Mouse (Mus musculus) MEL-GATA-1-ER (cell line): ENCODE data around the gene Ptgs1.
A peak's percentile ranks its signal among the peaks of the same experiment; 100 is the strongest.
"Not testable (repeated sequence)": the region's sequence is repeated elsewhere in the genome, so short reads cannot be mapped to it uniquely, and the experiment has no call there.

Experiments
- DNase-seq: peaks from one replicate; pipeline ENCODE4 v3.0.0-alpha.2; 2012; ENCODE audit warnings: low read depth; ENCODE audit errors: extremely low read depth

Ptgs1 gene

DNA sequence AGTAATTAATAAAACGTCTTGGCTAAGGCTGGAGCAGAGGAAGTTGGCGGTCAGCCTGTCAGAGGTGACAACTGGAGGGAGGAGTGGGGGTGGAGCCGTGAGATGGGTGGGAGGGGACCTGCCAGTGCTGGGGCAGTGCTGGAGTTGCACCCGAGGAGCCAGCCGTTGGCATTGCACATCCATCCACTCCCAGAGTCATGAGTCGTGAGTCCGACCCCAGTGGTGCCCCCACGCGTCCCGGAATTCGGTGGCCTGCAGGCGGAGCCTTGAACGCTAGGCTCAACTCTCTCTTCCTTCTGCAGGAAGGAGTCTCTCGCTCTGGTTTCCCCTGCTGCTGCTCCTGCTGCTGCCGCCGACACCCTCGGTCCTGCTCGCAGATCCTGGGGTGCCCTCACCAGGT, at the start of gene Ptgs1:
Gene Ptgs1 (plus strand): TSS at position 61 of the 400 bp plus-strand sequence.
- peak; percentile 59 for DNase-seq

DNA sequence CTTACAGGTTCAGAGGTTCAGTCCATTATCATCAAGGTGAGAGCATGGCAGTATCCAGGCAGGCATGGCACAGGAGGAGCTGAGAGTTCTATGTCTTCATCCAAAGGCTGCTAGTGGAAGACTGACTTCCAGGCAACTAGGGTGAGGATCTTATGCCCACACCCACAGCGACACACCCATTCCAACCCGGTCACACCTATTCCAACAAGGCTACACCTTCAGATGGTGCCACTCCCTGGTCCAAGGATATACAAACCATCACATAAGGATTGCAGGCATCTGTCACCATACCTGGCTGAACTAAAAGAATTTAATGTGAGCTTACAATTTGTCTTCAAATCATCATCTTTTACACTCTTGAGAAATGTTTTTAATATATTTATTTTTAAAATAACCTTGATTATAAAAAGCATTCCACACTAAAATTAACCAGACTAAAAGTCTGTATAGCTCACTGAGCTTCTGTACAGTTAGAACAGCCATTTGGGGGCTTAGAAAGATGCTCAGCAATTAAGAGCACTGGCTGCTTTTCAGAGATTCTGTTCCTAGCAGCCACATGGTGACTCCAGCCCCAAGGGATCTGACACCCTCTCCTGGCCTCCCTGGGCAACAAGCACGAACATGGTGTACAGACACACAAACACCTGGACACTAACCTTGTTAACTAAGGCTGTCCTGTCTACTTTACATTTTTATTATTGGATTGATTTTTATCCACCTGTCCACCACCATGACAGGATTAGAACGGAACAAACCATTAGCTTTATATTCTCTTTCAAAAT, 48.4 kb upstream of the Ptgs1 start:
- DNase-seq: not testable (repeated sequence)

- no peak for DNase-seq
These were observed 46.9 kb upstream of the Ptgs1 start for GRCm38 (mm10) chr2:36183278-36183677.

DNA sequence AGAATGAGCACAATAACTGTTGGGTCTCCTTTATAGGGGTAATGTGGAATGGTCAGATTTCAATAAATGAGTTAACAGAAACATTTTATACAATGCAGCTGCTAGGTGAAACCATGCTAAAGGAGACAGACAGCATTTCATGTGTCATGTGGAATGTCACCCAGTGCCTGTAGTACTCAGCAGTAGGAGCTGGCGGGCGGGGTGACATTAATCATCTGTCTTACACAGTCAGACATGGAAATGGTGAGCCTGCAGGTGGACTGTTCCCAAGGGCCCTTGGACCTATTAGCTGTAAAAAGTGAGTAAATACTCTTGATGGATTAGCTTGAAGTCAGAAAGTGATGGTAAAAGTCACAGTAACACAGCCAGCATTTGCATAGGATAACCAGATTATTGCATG, 46.0 kb upstream of the Ptgs1 start:
- no peak for DNase-seq

- DNase-seq: no peak
These were observed 45.4 kb upstream of the Ptgs1 start for GRCm38 (mm10) chr2:36184876-36185275.

- DNase-seq: not testable (repeated sequence)
These were observed 41.0 kb upstream of the Ptgs1 start for GRCm38 (mm10) chr2:36189200-36189599.

DNA sequence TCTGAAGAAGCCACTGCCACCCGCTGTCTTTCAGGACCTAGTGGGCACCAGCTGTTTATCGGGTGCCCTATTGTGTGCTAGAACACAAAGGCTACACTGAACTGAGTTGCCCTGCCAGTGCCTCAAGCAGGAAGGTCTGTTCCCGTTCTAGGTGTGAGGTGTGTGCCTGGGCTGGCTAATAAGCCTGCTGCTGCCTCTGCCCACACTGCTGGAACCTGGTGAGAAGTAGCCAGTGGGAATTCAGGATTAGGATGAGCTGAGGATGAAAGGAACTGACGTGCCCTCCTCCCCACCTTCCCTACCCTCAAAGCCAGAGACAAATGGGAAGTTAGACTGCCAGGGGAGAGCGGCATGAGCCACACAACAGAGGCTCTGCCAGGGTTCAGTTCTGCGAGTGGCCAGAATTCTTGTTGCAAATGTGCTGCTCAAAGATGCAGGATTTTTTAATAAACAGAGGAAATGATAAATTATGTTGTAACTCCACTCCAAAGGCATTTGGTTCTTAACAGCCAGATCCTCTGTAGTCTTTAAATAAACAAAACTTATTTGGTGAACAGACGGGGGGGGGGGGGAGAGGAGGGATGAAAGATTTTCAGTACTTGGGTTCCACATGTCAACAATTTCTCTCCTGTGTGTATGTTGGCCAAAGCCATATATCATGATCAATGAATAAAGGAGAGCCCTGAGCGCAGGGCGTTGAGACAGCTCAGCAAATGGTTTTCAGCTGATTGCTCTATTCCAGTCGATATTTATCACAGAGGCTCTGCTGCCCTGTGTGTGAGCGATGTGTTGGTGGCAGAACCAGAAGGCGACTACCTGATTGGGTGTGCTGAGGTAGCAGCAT, 38.9 kb upstream of the Ptgs1 start:
- no peak for DNase-seq

- no peak for DNase-seq
These were observed 33.2 kb upstream of the Ptgs1 start for GRCm38 (mm10) chr2:36197021-36197420.

DNA sequence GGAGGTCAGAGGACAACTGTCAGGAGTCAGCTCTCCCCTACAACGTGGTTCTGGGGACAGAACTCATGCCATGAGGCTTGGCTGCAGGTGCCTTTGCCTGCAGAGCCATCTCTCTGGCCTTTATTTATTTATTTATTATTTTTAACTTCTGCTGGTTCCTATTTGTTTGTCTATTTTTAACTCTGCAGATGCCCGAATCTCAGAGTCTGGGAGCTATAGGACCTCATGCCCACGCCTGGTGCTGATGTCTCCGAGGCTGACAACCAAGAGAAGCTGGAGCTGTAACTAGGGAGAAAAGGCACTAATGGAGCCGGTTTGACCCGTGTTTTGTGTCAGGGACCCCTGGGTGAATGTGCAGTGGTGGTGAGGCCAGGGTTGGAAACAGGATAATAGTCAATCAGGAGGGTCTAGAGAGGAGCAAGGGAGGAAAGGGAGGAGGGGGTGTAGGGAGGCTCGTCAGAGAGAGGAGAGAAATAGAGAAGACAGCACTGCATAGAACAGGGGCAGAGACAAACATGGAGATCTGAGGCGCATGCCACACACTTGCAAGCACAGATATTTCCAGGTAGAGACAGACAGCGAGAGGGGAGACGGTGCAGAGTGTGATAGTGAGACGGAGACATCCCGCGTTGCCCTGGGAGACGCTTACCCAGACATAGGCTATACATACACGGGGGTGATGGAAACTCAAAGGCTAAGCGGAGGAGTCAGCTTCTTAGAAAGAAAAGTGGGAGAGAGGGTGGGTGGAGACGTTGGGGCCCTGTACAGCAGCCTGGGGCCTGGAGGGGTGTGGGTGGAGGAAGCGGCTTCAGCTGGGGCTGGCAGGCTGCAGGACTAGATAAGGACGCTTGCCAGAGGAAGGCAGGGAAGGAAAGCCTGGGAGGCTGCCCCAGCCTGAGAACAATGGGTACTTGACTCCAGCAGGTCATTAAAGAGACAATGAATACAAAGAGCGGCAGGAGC, 32.0 kb upstream of the Ptgs1 start:
- DNase-seq: peak; percentile 80

DNA sequence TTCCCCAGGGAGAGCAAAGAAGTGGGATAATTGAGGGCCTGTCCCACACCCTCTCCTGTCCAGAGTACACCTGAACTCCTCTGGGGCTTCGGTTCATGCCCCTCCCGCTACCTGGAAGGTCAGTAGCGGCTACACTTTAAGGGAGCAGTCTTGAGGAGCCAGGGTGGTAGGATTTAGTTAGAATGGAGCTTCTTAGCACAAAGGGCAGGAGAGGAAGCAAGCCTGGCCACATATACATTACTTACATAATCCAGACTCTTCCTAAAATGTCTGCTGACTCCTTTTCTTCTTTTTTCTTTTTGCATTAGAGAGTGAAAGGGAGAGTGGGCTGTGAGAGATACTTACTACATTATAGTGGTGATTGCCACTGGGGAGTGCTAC, 31.4 kb upstream of the Ptgs1 start:
- DNase-seq: no peak

- no peak for DNase-seq
These were observed 29.4 kb upstream of the Ptgs1 start for GRCm38 (mm10) chr2:36200813-36201212.

DNA sequence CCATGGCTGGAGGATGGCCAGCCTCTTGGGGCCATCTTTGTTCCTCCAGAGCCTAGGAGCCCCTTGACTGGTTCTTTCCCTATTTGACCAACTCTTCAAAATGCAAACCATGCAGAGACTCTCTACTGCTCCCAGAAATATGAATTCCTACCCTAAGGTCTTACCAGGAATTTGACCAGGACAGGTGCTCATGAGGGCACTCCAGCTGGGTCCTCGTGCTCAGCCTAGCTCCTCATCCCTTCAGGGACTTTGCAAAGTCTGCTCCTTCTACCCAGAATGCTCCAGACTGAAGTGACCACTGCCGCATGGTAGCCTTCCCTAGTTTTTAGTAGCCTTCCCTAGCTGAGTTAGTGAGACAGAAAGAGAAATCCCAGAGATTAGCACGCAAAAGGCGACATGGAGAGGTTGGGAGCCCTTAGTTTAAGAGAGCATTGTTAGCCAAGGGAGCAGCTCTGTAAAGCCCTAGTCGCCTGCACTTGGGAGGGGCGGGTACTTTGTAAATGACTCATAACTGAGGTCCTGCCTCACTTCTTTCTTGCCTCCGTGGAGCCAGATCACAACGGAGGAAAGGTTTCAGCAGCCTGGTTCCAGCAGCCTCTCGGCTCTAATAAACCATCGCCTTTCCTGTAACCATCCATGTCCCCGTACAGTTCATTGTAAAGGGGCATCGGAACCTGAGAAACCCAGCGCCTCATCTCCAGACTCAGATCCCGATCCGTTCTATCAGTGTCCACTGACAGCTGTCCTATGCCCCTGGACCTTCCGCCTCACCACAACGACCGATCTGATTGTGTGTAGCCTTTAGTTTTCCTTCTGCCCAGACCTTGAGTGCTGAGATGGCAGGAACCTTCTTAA, 28.2 kb upstream of the Ptgs1 start:
- no peak for DNase-seq

- DNase-seq: no peak
These were observed 27.7 kb upstream of the Ptgs1 start for GRCm38 (mm10) chr2:36202611-36202880.

- no peak for DNase-seq
These were observed 27.0 kb upstream of the Ptgs1 start for GRCm38 (mm10) chr2:36203011-36203825.

- no peak for DNase-seq
These were observed 25.6 kb upstream of the Ptgs1 start for GRCm38 (mm10) chr2:36204595-36204994.

DNA sequence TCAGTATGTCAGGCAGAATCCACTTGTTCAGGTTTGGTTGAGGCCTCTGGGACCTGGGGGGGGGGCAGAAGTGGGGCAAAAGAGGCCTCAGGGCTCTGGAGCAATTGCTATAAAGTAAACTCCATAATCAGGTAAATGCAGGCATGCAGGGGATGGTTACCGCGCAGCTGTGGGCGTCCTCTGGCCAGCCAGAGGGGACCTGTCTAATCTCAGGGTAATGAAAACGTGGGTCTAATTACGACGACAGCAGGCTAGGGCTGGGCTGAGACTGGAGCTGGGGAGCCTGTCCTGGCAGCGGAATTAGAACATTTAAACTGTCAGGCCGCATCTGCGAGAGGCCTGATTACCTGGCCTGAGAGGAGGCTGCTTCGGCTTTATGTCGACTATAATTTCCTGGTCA, 23.2 kb upstream of the Ptgs1 start:
- DNase-seq: no peak

GRCm38 (mm10) chr2:36210796-36211195, 19.4 kb upstream of the Ptgs1 start:
- DNase-seq: no peak

- DNase-seq: no peak
These were observed 18.4 kb upstream of the Ptgs1 start for GRCm38 (mm10) chr2:36211785-36212184.

DNA sequence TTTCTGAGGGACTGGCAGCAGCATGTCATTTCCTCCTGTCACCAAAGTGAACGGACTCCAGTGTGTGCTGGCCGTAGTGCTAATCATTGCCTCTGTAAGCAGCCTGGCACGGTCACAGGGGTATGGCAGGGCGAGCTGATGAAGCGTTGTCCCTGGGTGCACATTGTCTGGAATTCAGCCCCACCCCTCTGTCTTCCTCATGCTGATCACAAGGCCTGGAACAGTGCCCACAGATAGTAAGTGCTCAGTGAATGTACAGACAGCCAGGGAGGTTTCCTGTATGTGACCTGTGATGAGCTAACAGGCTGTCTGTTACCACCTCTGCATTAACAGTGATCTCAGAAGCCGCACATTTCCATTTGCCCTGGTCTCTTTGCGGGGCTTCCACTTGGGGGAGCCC, 17.1 kb upstream of the Ptgs1 start:
- DNase-seq: no peak

GRCm38 (mm10) chr2:36214023-36214422, 16.2 kb upstream of the Ptgs1 start:
- DNase-seq: peak; percentile 66
